18 mouse cellular contexts compared by ENCODE assay signal in genomic region chr19:50659144-50659543, GRCm38 (mm10). TPM values are rescaled to one million over a fixed set of nuclear protein-coding genes. Genes with fewer than 3 reads are reported as not detected.
A peak's percentile ranks its signal among the peaks of the same experiment; 100 is the strongest.
DNase-seq lines count a peak whose midpoint lies in the region; ATAC-seq and TF ChIP-seq lines count a peak whose summit lies in the region.
"Had no signal": no experiment of that assay in that cellular context is flagged by ENCODE, and none has a peak within 500 bp of the region (broad histone marks: within the 10 kb centered on the region; RNA-seq: fewer than 3 reads in every experiment).

No protein-coding gene starts in this region.

- H3K9ac ChIP-seq in kidney, embryonic 15.5 days, result no peak overlapping the region
- H3K9ac ChIP-seq in limb, embryonic 14.5 days (ENCODE audit: low read depth, low read length, severe bottlenecking), result no peak overlapping the region
- H3K9ac ChIP-seq: embryonic facial prominence, embryonic 13.5 days; heart, embryonic 12.5 days; intestine, embryonic 15.5 days; liver, embryonic 14.5 days; midbrain, embryonic 13.5 days had no signal

- no peaks in the 10 kb centered on the region for H3K36me3 ChIP-seq in kidney, embryonic 15.5 days
- H3K36me3 ChIP-seq in limb, embryonic 14.5 days (ENCODE audit: control insufficient read depth, insufficient read depth, low read length), result no peaks in the 10 kb centered on the region
- H3K36me3 ChIP-seq: embryonic facial prominence, embryonic 13.5 days; heart, embryonic 12.5 days; hindbrain, embryonic 10.5 days; intestine, embryonic 15.5 days; midbrain, embryonic 13.5 days had no signal

- 62% methylated on average over 4 of the region's 4 CpGs for WGBS in kidney, embryonic 15.5 days
- 70% methylated on average over 4 of the region's 4 CpGs for WGBS in limb, embryonic 14.5 days

- H3K9me3 ChIP-seq in kidney, embryonic 15.5 days (replicated peaks), result no peaks in the 10 kb centered on the region
- H3K9me3 ChIP-seq in limb, embryonic 14.5 days (ENCODE audit: control insufficient read depth, low read length), result no peaks in the 10 kb centered on the region
- H3K9me3 ChIP-seq: embryonic facial prominence, embryonic 13.5 days; heart, embryonic 12.5 days; hindbrain, embryonic 10.5 days; intestine, embryonic 15.5 days; midbrain, embryonic 13.5 days had no signal

- H3K4me2 ChIP-seq in kidney, embryonic 15.5 days, result no peak overlapping the region
- no peak overlapping the region for H3K4me2 ChIP-seq in limb, embryonic 14.5 days (replicated peaks; ENCODE audit: low read depth, low read length, severe bottlenecking)
- H3K4me2 ChIP-seq: embryonic facial prominence, embryonic 13.5 days; heart, embryonic 12.5 days; intestine, embryonic 15.5 days; midbrain, embryonic 13.5 days had no signal

- no peak for TF ChIP-seq POLR2A in limb, embryonic 14.5 days (IDR thresholded peaks at IDR 0.05; ENCODE audit: borderline replicate concordance, extremely low read depth, insufficient read depth, insufficient read length)

- no peak overlapping the region for H3K27ac ChIP-seq in kidney, embryonic 15.5 days
- H3K27ac ChIP-seq in limb, embryonic 14.5 days (replicated peaks; ENCODE audit: low read depth, low read length), result no peak overlapping the region
- H3K27ac ChIP-seq: embryonic facial prominence, embryonic 13.5 days; hindbrain, embryonic 10.5 days; intestine, embryonic 15.5 days; liver, embryonic 14.5 days; midbrain, embryonic 13.5 days had no signal

- peak; percentile 25 for DNase-seq in adrenal gland, postnatal 10 days
- DNase-seq in adrenal gland, postnatal 36 days, result no peak
- DNase-seq in kidney, postnatal 4 days, result peak; percentile 59 to 60
- DNase-seq in R1 (ENCODE audit: low read depth, low spot score) (peak; percentile 38), adipocyte (ENCODE audit: low spot score) (no peak)
- peak; percentile 57 for DNase-seq in limb, embryonic 14.5 days (ENCODE audit: low spot score)
- no peak for DNase-seq in T-cell, adult 2 months (ENCODE audit: low spot score)
- DNase-seq: cerebellum, postnatal 10 days; gastrocnemius, postnatal 25 days; layer of hippocampus, postnatal 36 days; lung, postnatal 14 days had no signal

- no peaks in the 10 kb centered on the region for H3K4me1 ChIP-seq in kidney, embryonic 15.5 days
- no peaks in the 10 kb centered on the region for H3K4me1 ChIP-seq in limb, embryonic 14.5 days (ENCODE audit: control insufficient read depth, insufficient read depth, low read length)
- H3K4me1 ChIP-seq: embryonic facial prominence, embryonic 13.5 days; heart, embryonic 12.5 days; hindbrain, embryonic 10.5 days; intestine, embryonic 15.5 days; midbrain, embryonic 13.5 days had no signal

- no peak overlapping the region for H3K4me3 ChIP-seq in kidney, embryonic 15.5 days (replicated peaks)
- no peak overlapping the region for H3K4me3 ChIP-seq in limb, embryonic 14.5 days (replicated peaks; ENCODE audit: low read length)
- H3K4me3 ChIP-seq: embryonic facial prominence, embryonic 13.5 days; heart, embryonic 12.5 days; hindbrain, embryonic 10.5 days; intestine, embryonic 15.5 days; midbrain, embryonic 13.5 days had no signal

- no peak for ATAC-seq in kidney, embryonic 15.5 days (replicated peaks; ENCODE audit: low FRiP score)
- ATAC-seq in limb, embryonic 14.5 days (ENCODE audit: low FRiP score, low read depth), result no peak
- ATAC-seq: intestine, embryonic 15.5 days; midbrain, embryonic 13.5 days had no signal

- no peaks in the 10 kb centered on the region for H3K27me3 ChIP-seq in kidney, embryonic 15.5 days
- no peaks in the 10 kb centered on the region for H3K27me3 ChIP-seq in limb, embryonic 14.5 days (ENCODE audit: control insufficient read depth, insufficient read depth, low read length)
- H3K27me3 ChIP-seq: embryonic facial prominence, embryonic 13.5 days; heart, embryonic 12.5 days; intestine, embryonic 15.5 days; midbrain, embryonic 13.5 days had no signal

RNA-seq across cellular contexts. Expression of gene Sorcs1, which starts 19.3 kb away (rescaled TPM):
- 1 to 10 TPM; 1.0 to 1.5 TPM for total RNA-seq in adrenal gland, postnatal 10 days (2021)
- total RNA-seq in adrenal gland, postnatal 36 days (2021), result under 1 TPM; 0.43 to 0.56 TPM
- 2.9 and 3.9 TPM in 2 replicates for polyA plus RNA-seq in kidney, embryonic 15.5 days (2015; fragmentation: Nextera tagmentation; extraction: Ambion mirVana)
- 3.2 and 4.2 TPM in 2 replicates for polyA plus RNA-seq in limb, embryonic 14.5 days (2012; rRNA removed)
- polyA plus RNA-seq in limb, embryonic 14.5 days (2014; fragmentation: Nextera tagmentation; extraction: Ambion mirVana), result 2.1 and 2.3 TPM in 2 replicates

Comparison
In these comparisons a context has a peak if more than half of its experiments do, and no peak if none do; other contexts are left out.
1. DNase-seq: peak in adrenal gland, postnatal 10 days (single experiment), kidney, postnatal 4 days (2 of 2), R1 (single experiment) and limb, embryonic 14.5 days (single experiment); none in adrenal gland, postnatal 36 days (0 of 2), adipocyte (single experiment) and T-cell, adult 2 months (single experiment).